Mouse (Mus musculus): ENCODE data around the gene Ttc38.

DNA sequence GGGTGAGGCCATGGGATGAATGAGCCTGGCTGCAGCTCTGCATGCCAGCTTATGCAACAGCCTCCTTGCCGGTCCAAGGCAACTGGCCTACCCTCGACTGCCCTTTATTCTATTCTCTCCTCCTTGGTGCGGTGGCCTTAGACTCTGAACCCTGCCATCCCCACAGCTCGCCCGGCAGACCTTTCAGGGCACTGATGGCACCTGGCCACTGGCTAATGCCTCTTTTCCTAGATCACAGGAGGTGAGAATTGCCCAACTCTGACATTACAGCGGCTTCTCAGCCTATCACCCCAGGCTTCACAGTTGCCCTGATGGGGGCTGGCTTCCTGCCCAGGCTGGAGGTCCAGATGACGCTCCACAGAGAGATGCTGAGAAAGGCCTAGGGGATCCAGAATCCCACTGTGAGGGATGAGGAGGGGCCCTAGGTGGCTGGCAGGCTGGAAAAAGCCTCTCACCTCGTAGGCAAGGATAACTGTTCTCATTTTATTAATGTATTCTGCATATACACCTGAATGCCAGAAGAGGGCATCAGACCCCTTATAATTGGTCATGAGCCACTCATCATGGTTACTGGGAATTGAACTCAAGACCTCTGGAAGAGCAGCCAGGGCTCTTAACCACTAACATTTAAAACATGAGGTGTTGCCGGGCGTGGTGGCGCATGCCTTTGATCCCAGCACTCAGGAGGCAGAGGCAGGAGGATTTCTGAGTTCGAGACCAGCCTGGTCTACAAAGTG is 19.7 kb downstream of the Ttc38 start:
- TF ChIP-seq POLR2A (IDR thresholded peaks at IDR 0.05; ENCODE audit: low read depth, low read length), result no peak
- no peak for TF ChIP-seq CTCF (conservative IDR thresholded peaks at IDR 0.05; ENCODE audit: insufficient read depth, insufficient read length, low read depth, low read length)
